7 mouse cellular contexts compared by ENCODE assay signal in the genomic region with DNA sequence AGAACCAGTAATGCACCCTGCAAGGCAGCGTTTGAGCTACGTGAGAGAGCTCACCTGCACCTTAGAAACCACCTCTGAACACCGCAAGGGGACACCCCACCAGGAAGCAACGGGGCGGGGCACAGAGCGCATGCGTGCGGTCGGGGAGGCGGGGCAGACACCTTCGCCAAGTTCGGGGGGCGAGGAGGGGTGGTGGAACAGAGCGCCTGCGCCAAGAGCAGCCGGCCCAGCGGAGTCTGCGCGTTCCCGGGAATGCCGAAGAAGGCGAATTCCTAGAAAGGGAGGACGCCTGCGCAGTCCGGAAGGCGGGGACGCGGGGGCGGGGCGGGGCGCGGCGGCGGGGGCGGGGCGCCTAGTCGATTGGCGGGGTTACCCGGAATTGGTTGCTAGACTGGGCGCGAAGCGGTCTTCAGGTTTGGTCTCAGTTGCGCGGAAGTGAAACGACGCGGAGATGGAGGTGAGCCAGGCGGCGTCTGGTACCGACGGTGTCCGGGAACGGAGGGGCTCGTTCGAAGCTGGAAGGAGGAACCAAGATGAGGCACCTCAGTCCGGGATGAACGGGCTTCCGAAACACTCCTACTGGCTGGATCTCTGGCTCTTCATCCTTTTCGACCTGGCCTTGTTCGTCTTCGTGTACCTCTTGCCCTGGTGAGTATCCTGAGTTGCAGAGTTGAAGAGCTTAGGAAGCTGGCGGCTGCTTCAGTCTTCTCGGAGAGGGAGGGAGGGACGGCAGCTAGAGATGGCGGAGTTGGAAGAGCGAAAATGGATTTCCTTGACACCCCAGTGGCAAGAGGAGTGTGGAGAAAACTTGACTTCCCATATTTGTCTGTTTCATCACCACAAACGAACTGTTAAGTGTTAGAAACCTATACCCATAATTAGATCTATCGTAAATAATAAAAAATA. TPM values are rescaled to one million over a fixed set of nuclear protein-coding genes. Genes with fewer than 3 reads are reported as not detected.
A peak's percentile ranks its signal among the peaks of the same experiment; 100 is the strongest.
DNase-seq lines count a peak whose midpoint lies in the region; ATAC-seq and TF ChIP-seq lines count a peak whose summit lies in the region.

A gene (plus strand): TSS at position 195 of the 906 bp plus-strand sequence.

- peak within 1 kb of the TSS; percentile 85 for H3K27ac ChIP-seq in embryonic facial prominence, embryonic 10.5 days (replicated peaks)
- H3K27ac ChIP-seq in intestine, postnatal 0 days (ENCODE audit: low read depth, low read length) = peak within 1 kb of the TSS; percentile 86
- H3K27ac ChIP-seq in midbrain, embryonic 12.5 days (replicated peaks) = peak within 1 kb of the TSS; percentile 72
- H3K27ac ChIP-seq in small intestine, adult 2 months (ENCODE audit: insufficient read depth, low read depth, low read length) = peak within 1 kb of the TSS; percentile 89

- H3K9ac ChIP-seq in intestine, postnatal 0 days (ENCODE audit: low read depth, low read length) = peak within 1 kb of the TSS; percentile 58
- H3K9ac ChIP-seq in midbrain, embryonic 12.5 days (replicated peaks) = peak within 1 kb of the TSS; percentile 65

- peak; percentile 98 for DNase-seq in adrenal gland, postnatal 10 days
- DNase-seq in embryonic facial prominence, embryonic 10.5 days (ENCODE audit: low spot score) = peak; percentile 99
- no peak for DNase-seq in gonadal fat pad, adult 2 months (ENCODE audit: low read depth)
- peak; percentile 98 for DNase-seq in left cerebral cortex, postnatal 4 days

- under 1% methylated on average over 68 of the region's 68 CpGs for WGBS in embryonic facial prominence, embryonic 10.5 days
- WGBS in intestine, postnatal 0 days = under 1% methylated on average over 62 of the region's 68 CpGs
- under 1% methylated on average over 65 of the region's 68 CpGs for WGBS in midbrain, embryonic 12.5 days
- WGBS in small intestine, adult 2 months = 2% methylated on average over 68 of the region's 68 CpGs

- intact Hi-C loops in left cerebral cortex, postnatal 4 days (cut with DNase I) = no loop called here

- ATAC-seq in intestine, postnatal 0 days = peak; percentile 93
- peak; percentile 99 for ATAC-seq in midbrain, embryonic 12.5 days (ENCODE audit: low FRiP score, low read depth)

- H3K9me3 ChIP-seq in embryonic facial prominence, embryonic 10.5 days = no peaks in the 10 kb centered on the region
- H3K9me3 ChIP-seq in intestine, postnatal 0 days (ENCODE audit: control insufficient read depth) = no peaks in the 10 kb centered on the region
- no peaks in the 10 kb centered on the region for H3K9me3 ChIP-seq in midbrain, embryonic 12.5 days

- H3K36me3 ChIP-seq in embryonic facial prominence, embryonic 10.5 days (replicated peaks) = peaks cover 17% of the 10 kb centered on the region
- H3K36me3 ChIP-seq in intestine, postnatal 0 days (ENCODE audit: control insufficient read depth, insufficient read depth) = no peaks in the 10 kb centered on the region; the same call in 1 of the 2 replicates
- H3K36me3 ChIP-seq in midbrain, embryonic 12.5 days = peaks cover 11% of the 10 kb centered on the region; the same call in 1 of the 2 replicates
- 0 out of 2 replicates have a peak, but pooled peaks cover 2% of the 10 kb centered on the region for H3K36me3 ChIP-seq in small intestine, adult 2 months (ENCODE audit: control insufficient read depth, insufficient read depth, low read length)

- H3K4me2 ChIP-seq in intestine, postnatal 0 days (replicated peaks; ENCODE audit: low read depth) = peak within 1 kb of the TSS; percentile 74
- peak within 1 kb of the TSS; percentile 61 for H3K4me2 ChIP-seq in midbrain, embryonic 12.5 days (replicated peaks)

- no peaks in the 10 kb centered on the region for H3K27me3 ChIP-seq in embryonic facial prominence, embryonic 10.5 days (replicated peaks; ENCODE audit: low read depth, poor library complexity, severe bottlenecking)
- H3K27me3 ChIP-seq in intestine, postnatal 0 days (replicated peaks; ENCODE audit: control insufficient read depth, insufficient read depth, low read length) = no peaks in the 10 kb centered on the region
- H3K27me3 ChIP-seq in midbrain, embryonic 12.5 days = no peaks in the 10 kb centered on the region
- H3K27me3 ChIP-seq in small intestine, adult 2 months (ENCODE audit: control insufficient read depth, insufficient read depth, low read length) = no peaks in the 10 kb centered on the region

- TF ChIP-seq POLR2A in small intestine, adult 2 months (IDR thresholded peaks at IDR 0.05; ENCODE audit: low read depth, low read length) = peak; percentile 60; the same call in 1 of the 2 replicates

- peaks cover 26% of the 10 kb centered on the region for H3K4me1 ChIP-seq in embryonic facial prominence, embryonic 10.5 days
- peaks cover 3% of the 10 kb centered on the region; the same call in 1 of the 2 replicates for H3K4me1 ChIP-seq in intestine, postnatal 0 days (replicated peaks; ENCODE audit: control insufficient read depth, insufficient read depth, low read length)
- peaks cover 10% of the 10 kb centered on the region for H3K4me1 ChIP-seq in midbrain, embryonic 12.5 days
- H3K4me1 ChIP-seq in small intestine, adult 2 months (ENCODE audit: control insufficient read depth, insufficient read depth, insufficient read length, low read length) = no peaks in the 10 kb centered on the region

- peak; percentile 68 for TF ChIP-seq CTCF in intestine, postnatal 0 days (IDR thresholded peaks at IDR 0.05; ENCODE audit: low read depth)
- TF ChIP-seq CTCF in small intestine, adult 2 months (IDR thresholded peaks at IDR 0.05; ENCODE audit: extremely low read depth, insufficient read length, insufficient replicate concordance, low read depth, low read length) = no peak

- peak within 1 kb of the TSS; percentile 64 for H3K4me3 ChIP-seq in embryonic facial prominence, embryonic 10.5 days
- H3K4me3 ChIP-seq in intestine, postnatal 0 days (ENCODE audit: low read depth, low read length) = peak within 1 kb of the TSS; percentile 68
- H3K4me3 ChIP-seq in midbrain, embryonic 12.5 days = peak within 1 kb of the TSS; percentile 58
- peak within 1 kb of the TSS; percentile 80 for H3K4me3 ChIP-seq in small intestine, adult 2 months (ENCODE audit: low read depth, low read length)

RNA-seq across cellular contexts. Expression of the gene that starts here (rescaled TPM):
- 10 to 100 TPM; 59.1 to 60.4 TPM for total RNA-seq in adrenal gland, postnatal 10 days (2021)
- 73.8 and 78.3 TPM in 2 replicates for polyA plus RNA-seq in embryonic facial prominence, embryonic 10.5 days (2016; fragmentation: Nextera tagmentation; extraction: Ambion mirVana)
- 67.0 and 84.7 TPM in 2 replicates for polyA plus RNA-seq in gonadal fat pad, adult 2 months (2012; rRNA removed)
- polyA plus RNA-seq in intestine, postnatal 0 days (2015; fragmentation: Nextera tagmentation; extraction: Ambion mirVana) = 222 and 229 TPM in 2 replicates
- 10 to 100 TPM; 35.7 to 38.0 TPM for total RNA-seq in left cerebral cortex, postnatal 4 days (2021)
- 93.8 and 94.5 TPM in 2 replicates for polyA plus RNA-seq in midbrain, embryonic 12.5 days (2016; fragmentation: Nextera tagmentation; extraction: Ambion mirVana)
- 13.5 and 24.4 TPM in 2 replicates for polyA plus RNA-seq in small intestine, adult 2 months (2012; rRNA removed)
